Mouse (Mus musculus) liver, embryonic 14.5 days (tissue): ENCODE data around the gene B3gat2. TPM values are rescaled to one million over a fixed set of nuclear protein-coding genes. Genes with fewer than 3 reads are reported as not detected.
A peak's percentile ranks its signal among the peaks of the same experiment; 100 is the strongest.

Source experiments
- ATAC-seq: fragments of 200-750 bp; cut with Nextera tagmentation; 2 replicates; pipeline ENCODE4 v1.8.0; 2017; ENCODE audit warnings: moderate number of reproducible peaks, mild to moderate bottlenecking, moderate library complexity; ENCODE audit not compliant: insufficient read depth
- DNase-seq, 3 experiments: peaks; one replicate each; pipeline ENCODE4 v3.0.0-alpha.2; 2012 to 2013; ENCODE audit warnings: low read depth in 3 of 3, low spot score in 3 of 3
- H3K27ac ChIP-seq: fragments of 300-500 bp; sonication (generic); 2 replicates; pipeline ENCODE4 v1.5.1; 2014; ENCODE audit warnings: moderate library complexity, mild to moderate bottlenecking, control low read depth, inconsistent platforms
- H3K27me3 ChIP-seq: fragments of 300-500 bp; sonication (generic); 2 replicates; pipeline ENCODE4 v1.6.1; 2014; ENCODE audit warnings: mild to moderate bottlenecking, low read length, moderate library complexity; ENCODE audit not compliant: control insufficient read depth, insufficient read depth
- H3K36me3 ChIP-seq: fragments of 300-500 bp; sonication (generic); replicated peaks from 2 replicates; pipeline ENCODE4 v1.6.1; 2014; ENCODE audit warnings: low read depth; ENCODE audit not compliant: control insufficient read depth, insufficient read depth
- H3K4me1 ChIP-seq, 2 experiments: fragments of 200-500 bp in 1 of 2; fragments of 300-500 bp in 1 of 2; sonication (generic) in 1 of 2; replicated peaks; 2 replicates each; pipeline ENCODE4 v1.6.1; 2012 to 2014; ENCODE audit warnings: antibody characterized with exemption in 1 of 2, inconsistent platforms in 1 of 2, low read length in 1 of 2; ENCODE audit not compliant: control insufficient read depth in 2 of 2, insufficient read depth in 2 of 2
- H3K4me2 ChIP-seq: fragments of 300-500 bp; sonication (generic); 2 replicates; pipeline ENCODE4 v1.6.1; 2014; ENCODE audit warnings: low read depth, mild to moderate bottlenecking, control low read depth, moderate library complexity
- H3K4me3 ChIP-seq, 2 experiments: fragments of 200-500 bp in 1 of 2; fragments of 300-500 bp in 1 of 2; sonication (generic) in 1 of 2; 2 replicates each; pipeline ENCODE4 v1.5.1; 2012 to 2014; ENCODE audit warnings: low read depth in 2 of 2, low read length in 2 of 2, mild to moderate bottlenecking in 2 of 2, control low read depth in 1 of 2, inconsistent platforms in 1 of 2, moderate library complexity in 1 of 2; ENCODE audit not compliant: insufficient read depth in 1 of 2
- H3K9ac ChIP-seq: fragments of 300-500 bp; sonication (generic); replicated peaks from 2 replicates; pipeline ENCODE4 v1.6.1; 2014; ENCODE audit warnings: mild to moderate bottlenecking, control low read depth, moderate library complexity
- H3K9me3 ChIP-seq: fragments of 300-500 bp; sonication (generic); 2 replicates; pipeline ENCODE4 v1.6.1; 2016; ENCODE audit warnings: low read length, mixed read lengths; ENCODE audit not compliant: control insufficient read depth
- CTCF ChIP-seq: IDR thresholded peaks from 2 replicates; pipeline ENCODE4 v1.5.1; 2016; ENCODE audit warnings: antibody characterized with exemption, low read depth, control low read depth
- EP300 ChIP-seq: IDR thresholded peaks from 2 replicates; pipeline ENCODE4 v1.6.1; 2016; ENCODE audit warnings: antibody characterized with exemption, low read depth
- WGBS: fragments of 180-500 bp; shearing (Covaris S2); extraction: QIAGEN DNeasy Blood & Tissue Kit; methylation state at CpG from one replicate; pipeline ENCODE4 v1.1.7; 2014; ENCODE audit not compliant: insufficient replicate concordance; 5-methylcytosine and 5-hydroxymethylcytosine counted together
- polyA plus RNA-seq, 2 experiments: library from polyadenylated mRNA; depleted of rRNA in 1 of 2; stranded (reverse) in 1 of 2; unstranded in 1 of 2; fragments of >200 nt; fragmentation: Nextera tagmentation in 1 of 2; extraction: Ambion mirVana in 1 of 2; gene quantifications; 2 replicates each; pipeline versions ENCODE4 v1.2.1 to v1.2.3; 2012 to 2014

Gene B3gat2
- polyA plus RNA-seq, 2 experiments = 0.02 to 0.25 TPM

GRCm38 (mm10) chr1:23872194-23872593 lies 110.6 kb downstream of the B3gat2 start:
- no peak overlapping the region for H3K9ac ChIP-seq
- no peak overlapping the region for H3K4me3 ChIP-seq
- 90% methylated on average over 1 of the region's 1 CpGs for WGBS
- H3K27ac ChIP-seq = no peak overlapping the region
- H3K9me3 ChIP-seq = no peaks in the 10 kb centered on the region
- peaks cover 4% of the 10 kb centered on the region for H3K36me3 ChIP-seq
- H3K27me3 ChIP-seq = no peaks in the 10 kb centered on the region
- DNase-seq (no peak), ATAC-seq (no peak)
- H3K4me2 ChIP-seq = no peak overlapping the region
- no peaks in the 10 kb centered on the region for H3K4me1 ChIP-seq
- TF ChIP-seq CTCF (no peak), EP300 (no peak)

GRCm38 (mm10) chr1:23882681-23883080 lies 121.1 kb downstream of the B3gat2 start:
- 73% methylated on average over 1 of the region's 1 CpGs for WGBS
- Histone ChIP-seq H3K4me3 (no peak overlapping the region), H3K36me3 (no peaks in the 10 kb centered on the region), H3K27ac (no peak overlapping the region), H3K4me2 (no peak overlapping the region), H3K27me3 (no peaks in the 10 kb centered on the region), H3K4me1 (peaks cover 3 to 4% of the 10 kb centered on the region in 2 experiments; a peak in 2 of 4 replicates), H3K9ac (no peak overlapping the region), H3K9me3 (no peaks in the 10 kb centered on the region)
- ATAC-seq (no peak), DNase-seq (no peak)
- TF ChIP-seq CTCF (no peak), EP300 (no peak)

GRCm38 (mm10) chr1:23884087-23884668 lies 122.6 kb downstream of the B3gat2 start:
- 57% methylated on average over 2 of the region's 2 CpGs for WGBS
- DNase-seq = no peak
- no peaks in the 10 kb centered on the region for H3K27me3 ChIP-seq
- no peak overlapping the region for H3K27ac ChIP-seq
- no peak overlapping the region for H3K4me3 ChIP-seq
- H3K9ac ChIP-seq = no peak overlapping the region
- H3K4me1 ChIP-seq = peaks cover 3 to 4% of the 10 kb centered on the region in 2 experiments; a peak in 2 of 4 replicates
- no peaks in the 10 kb centered on the region for H3K9me3 ChIP-seq
- TF ChIP-seq EP300 = no peak
- TF ChIP-seq CTCF = no peak
- no peak overlapping the region for H3K4me2 ChIP-seq
- ATAC-seq = peak; percentile 41; the same call in 1 of the 2 replicates
- no peaks in the 10 kb centered on the region for H3K36me3 ChIP-seq

- H3K4me2 ChIP-seq = no peak overlapping the region
Observed at GRCm38 (mm10) chr1:23884914-23885313, 123.4 kb downstream of the B3gat2 start.

GRCm38 (mm10) chr1:23892072-23892471 lies 130.5 kb downstream of the B3gat2 start:
- H3K36me3 ChIP-seq = no peaks in the 10 kb centered on the region
- no peak overlapping the region for H3K27ac ChIP-seq
- no peak overlapping the region for H3K4me3 ChIP-seq
- H3K27me3 ChIP-seq = no peaks in the 10 kb centered on the region
- H3K4me1 ChIP-seq = 0 out of 4 replicates have a peak, but pooled peaks cover 0 to under 1% of the 10 kb centered on the region in 2 experiments
- H3K9ac ChIP-seq = no peak overlapping the region
- TF ChIP-seq CTCF (no peak), EP300 (no peak)
- H3K9me3 ChIP-seq = no peaks in the 10 kb centered on the region
- no peak overlapping the region for H3K4me2 ChIP-seq
- DNase-seq (no peak), ATAC-seq (no peak)
- 74% methylated on average over 1 of the region's 1 CpGs for WGBS

More at GRCm38 (mm10) chr1:23884914-23885313, 123.4 kb downstream of the B3gat2 start:
- TF ChIP-seq CTCF (no peak), EP300 (no peak)
- H3K27me3 ChIP-seq = no peaks in the 10 kb centered on the region
- WGBS = 89% methylated on average over 7 of the region's 7 CpGs
- no peak overlapping the region for H3K27ac ChIP-seq
- ATAC-seq (no peak), DNase-seq (no peak)
- H3K9ac ChIP-seq = no peak overlapping the region
- peaks cover 3 to 4% of the 10 kb centered on the region in 2 experiments; a peak in 2 of 4 replicates for H3K4me1 ChIP-seq
- no peaks in the 10 kb centered on the region for H3K9me3 ChIP-seq
- H3K4me3 ChIP-seq = no peak overlapping the region
- no peaks in the 10 kb centered on the region for H3K36me3 ChIP-seq

Other genes starting within 250 kb of the B3gat2 start
- gene Smap1, start 160.6 kb downstream of the B3gat2 start, polyA plus RNA-seq (2012; rRNA removed) = 17.7 and 29.0 TPM in 2 replicates
- gene Smap1, start 160.6 kb downstream of the B3gat2 start, polyA plus RNA-seq (2014; fragmentation: Nextera tagmentation; extraction: Ambion mirVana) = 27.4 and 30.2 TPM in 2 replicates
- gene Sdhaf4, start 243.9 kb downstream of the B3gat2 start, polyA plus RNA-seq (2012; rRNA removed) = 10.9 and 13.3 TPM in 2 replicates
- gene Sdhaf4, start 243.9 kb downstream of the B3gat2 start, polyA plus RNA-seq (2014; fragmentation: Nextera tagmentation; extraction: Ambion mirVana) = 39.9 and 42.0 TPM in 2 replicates